Mouse (Mus musculus) myocyte (in vitro differentiated cells): Measurements from ENCODE around the gene Svs2. TPM values are rescaled to one million over a fixed set of nuclear protein-coding genes. Genes with fewer than 3 reads are reported as not detected.

Source experiments
- H3K27me3 ChIP-seq: one replicate; pipeline ENCODE4 v1.6.1; 2011; ENCODE audit not compliant: control insufficient read depth, insufficient read depth, insufficient read length
- H3K36me3 ChIP-seq: one replicate; pipeline ENCODE4 v1.6.1; 2011; ENCODE audit not compliant: control insufficient read depth, insufficient read depth
- H3K4me2 ChIP-seq: one replicate; pipeline ENCODE4 v1.6.1; 2011; ENCODE audit warnings: low read depth, control low read depth
- H3K4me3 ChIP-seq: one replicate; pipeline ENCODE4 v1.5.1; 2011; ENCODE audit warnings: mild to moderate bottlenecking, control low read depth, moderate library complexity
- H3K79me2 ChIP-seq: one replicate; pipeline ENCODE4 v1.6.1; 2011; ENCODE audit not compliant: control insufficient read depth, insufficient read depth
- H3ac ChIP-seq: one replicate; pipeline ENCODE4 v1.6.1; 2011; ENCODE audit not compliant: control insufficient read depth, insufficient read length
- CEBPB ChIP-seq: IDR thresholded peaks from 2 replicates; pipeline ENCODE4 v1.6.1; 2011; ENCODE audit warnings: mild to moderate bottlenecking, moderate library complexity; ENCODE audit not compliant: poor library complexity, insufficient read depth, severe bottlenecking
- E2F4 ChIP-seq: IDR thresholded peaks from one replicate; pipeline ENCODE4 v1.6.1; 2011; ENCODE audit warnings: mild to moderate bottlenecking, control low read depth, moderate library complexity; ENCODE audit not compliant: insufficient read depth
- MAX ChIP-seq: IDR thresholded peaks from one replicate; pipeline ENCODE4 v1.6.1; 2011; ENCODE audit warnings: low read depth, mild to moderate bottlenecking, control low read depth
- MYOD1 ChIP-seq, 3 experiments: IDR thresholded peaks; one replicate each; pipeline ENCODE4 v1.6.1; 2011; ENCODE audit warnings: control low read depth in 2 of 3, low read depth in 2 of 3, mild to moderate bottlenecking in 2 of 3, moderate library complexity in 1 of 3; ENCODE audit not compliant: insufficient read length in 2 of 3, control insufficient read depth in 1 of 3
- MYOG ChIP-seq, 3 experiments: IDR thresholded peaks; one replicate each; pipeline ENCODE4 v1.6.1; 2011; ENCODE audit warnings: control low read depth in 2 of 3, low read depth in 2 of 3, mild to moderate bottlenecking in 2 of 3; ENCODE audit not compliant: insufficient read length in 2 of 3, control insufficient read depth in 1 of 3, insufficient read depth in 1 of 3
- POLR2A ChIP-seq: IDR thresholded peaks from one replicate; pipeline ENCODE4 v1.6.1; 2011; ENCODE audit warnings: low read depth, mild to moderate bottlenecking, control low read depth, moderate library complexity; ENCODE audit not compliant: insufficient read length
- POLR2AphosphoS2 ChIP-seq: IDR thresholded peaks from one replicate; pipeline ENCODE4 v1.6.1; 2011; ENCODE audit warnings: low read depth, control low read depth; ENCODE audit not compliant: insufficient read length
- REST ChIP-seq: IDR thresholded peaks from one replicate; pipeline ENCODE4 v1.6.1; 2011; ENCODE audit warnings: mild to moderate bottlenecking, control low read depth, moderate library complexity; ENCODE audit not compliant: insufficient read depth, insufficient read length
- SRF ChIP-seq: IDR thresholded peaks from one replicate; pipeline ENCODE4 v1.6.1; 2011; ENCODE audit warnings: low read depth; ENCODE audit not compliant: control insufficient read depth, insufficient read length
- TCF12 ChIP-seq: IDR thresholded peaks from one replicate; pipeline ENCODE4 v1.6.1; 2011; ENCODE audit warnings: mild to moderate bottlenecking, control low read depth; ENCODE audit not compliant: poor library complexity, insufficient read depth, severe bottlenecking
- TCF3 ChIP-seq: IDR thresholded peaks from one replicate; pipeline ENCODE4 v1.6.1; 2011; ENCODE audit warnings: low read depth, control low read depth; ENCODE audit not compliant: insufficient read length
- USF1 ChIP-seq: IDR thresholded peaks from one replicate; pipeline ENCODE4 v1.6.1; 2011; ENCODE audit warnings: low read depth, mild to moderate bottlenecking, control low read depth, moderate library complexity
- polyA plus RNA-seq: library from polyadenylated mRNA; unstranded; fragments of >200 nt; fragmentation: generic; extraction: Trizol; gene quantifications from one replicate; pipeline ENCODE4 v1.2.1, GENCODE M21; 2012; ENCODE audit warnings: missing spikeins

The Svs2 gene
- polyA plus RNA-seq, 1 experiment: not detected

DNA sequence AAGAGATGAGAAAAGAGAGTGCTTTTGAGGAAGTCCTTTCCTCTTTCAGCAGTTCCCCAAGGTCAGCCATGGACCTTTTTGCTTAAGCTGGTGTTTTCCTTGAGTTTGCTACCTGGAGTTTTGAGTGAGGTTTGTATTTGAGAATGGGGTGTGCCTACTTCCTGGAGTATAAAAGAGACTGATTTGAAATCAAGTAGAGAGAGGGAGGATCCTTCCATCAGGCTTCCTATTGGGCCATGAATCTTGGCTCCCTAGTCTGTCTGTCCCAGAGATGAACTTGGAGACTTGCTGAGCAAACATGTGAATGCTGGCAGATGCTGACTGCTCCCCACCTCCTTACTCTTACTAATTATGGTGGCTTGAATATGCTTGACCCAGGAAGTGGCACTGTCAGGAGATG is 46.0 kb downstream of the Svs2 start:
- H3ac ChIP-seq: no peak overlapping the region
- H3K36me3 ChIP-seq: no peaks in the 10 kb centered on the region
- no peak for TF ChIP-seq MYOG (IDR thresholded peaks at IDR 0.05; ENCODE audit: control insufficient read depth in 1 of 3, insufficient read depth in 1 of 3, insufficient read length in 2 of 3, low read depth in 2 of 3)
- TF ChIP-seq MAX: no peak
- no peak for TF ChIP-seq REST
- no peak for TF ChIP-seq MYOD1 (IDR thresholded peaks at IDR 0.05; ENCODE audit: control insufficient read depth in 1 of 3, insufficient read length in 2 of 3, low read depth in 2 of 3)
- TF ChIP-seq POLR2A: no peak
- TF ChIP-seq SRF: no peak
- TF ChIP-seq CEBPB: no peak
- no peak for TF ChIP-seq TCF3
- TF ChIP-seq POLR2AphosphoS2: no peak
- no peak for TF ChIP-seq E2F4
- TF ChIP-seq USF1: no peak
- TF ChIP-seq TCF12: no peak
- H3K4me2 ChIP-seq: no peak overlapping the region
- H3K27me3 ChIP-seq: peaks cover 75% of the 10 kb centered on the region
- H3K4me3 ChIP-seq: no peak overlapping the region
- H3K79me2 ChIP-seq: no peaks in the 10 kb centered on the region

DNA sequence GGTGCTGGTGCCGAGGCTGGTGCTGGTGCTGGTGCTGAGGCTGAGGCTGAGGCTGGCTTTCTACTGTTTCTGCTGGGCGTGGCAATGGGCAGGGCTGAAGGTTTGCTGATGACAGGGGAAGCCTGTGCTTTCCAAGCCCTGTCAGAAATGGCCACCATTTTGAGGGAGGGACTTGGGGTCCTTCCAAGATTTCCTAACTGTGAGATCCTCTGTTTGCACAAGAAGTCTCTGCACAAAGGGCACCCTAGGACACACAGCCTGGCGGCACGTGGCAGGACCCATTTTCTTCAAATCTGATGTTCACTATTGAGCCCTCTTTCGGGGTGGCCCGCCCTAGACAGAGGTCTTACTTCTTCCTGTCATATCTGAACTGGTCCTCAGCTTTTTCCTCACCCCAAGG is 47.7 kb downstream of the Svs2 start, which contains the start of gene Wfdc12:
Gene Wfdc12 (minus strand): TSS at position 33 of the 400 bp plus-strand sequence.
- no peak for TF ChIP-seq TCF3
- TF ChIP-seq MYOD1 (IDR thresholded peaks at IDR 0.05; ENCODE audit: control insufficient read depth in 1 of 3, insufficient read length in 2 of 3, low read depth in 2 of 3): no peak
- TF ChIP-seq USF1: no peak
- no peak for TF ChIP-seq TCF12
- TF ChIP-seq MYOG (IDR thresholded peaks at IDR 0.05; ENCODE audit: control insufficient read depth in 1 of 3, insufficient read depth in 1 of 3, insufficient read length in 2 of 3, low read depth in 2 of 3): no peak
- TF ChIP-seq REST: no peak
- TF ChIP-seq SRF: no peak
- no peak for TF ChIP-seq E2F4
- no peak for TF ChIP-seq POLR2AphosphoS2
- no peak for TF ChIP-seq MAX
- no peak for TF ChIP-seq CEBPB
- TF ChIP-seq POLR2A: no peak
- H3K79me2 ChIP-seq: no peaks in the 10 kb centered on the region

DNA sequence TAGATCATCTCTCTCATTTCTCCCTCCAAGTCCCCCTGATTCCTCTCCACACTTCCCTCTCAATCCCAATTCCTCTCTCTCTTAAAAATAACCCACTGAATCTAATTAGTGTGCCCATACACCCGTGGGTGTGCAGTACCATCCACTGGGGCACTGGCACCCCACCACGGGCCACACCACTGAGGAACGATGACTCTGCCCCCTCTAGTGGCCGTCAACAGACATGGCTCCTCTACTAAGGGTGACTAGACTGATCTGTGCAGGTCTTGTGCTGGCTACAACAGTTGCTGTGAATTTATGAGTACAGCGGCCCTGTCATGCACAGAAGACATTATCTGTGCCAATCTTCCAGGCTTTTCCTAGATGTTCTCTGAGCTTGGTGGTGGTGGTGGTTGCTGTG is 49.5 kb downstream of the Svs2 start:
- H3ac ChIP-seq: no peak overlapping the region
- TF ChIP-seq REST: no peak
- no peak overlapping the region for H3K4me2 ChIP-seq
- H3K36me3 ChIP-seq: no peaks in the 10 kb centered on the region
- H3K4me3 ChIP-seq: no peak overlapping the region
- H3K27me3 ChIP-seq: peaks cover 47% of the 10 kb centered on the region
- H3K79me2 ChIP-seq: no peaks in the 10 kb centered on the region

More for the DNA sequence above, 47.7 kb downstream of the Svs2 start, which contains the start of gene Wfdc12:
- Histone ChIP-seq H3K27me3 (peaks cover 62% of the 10 kb centered on the region), H3K4me3 (no peak within 1 kb of the TSS), H3ac (no peak within 1 kb of the TSS), H3K36me3 (no peaks in the 10 kb centered on the region), H3K4me2 (no peak within 1 kb of the TSS)

Other genes starting within 250 kb of the Svs2 start
- gene Ywhab, start 243.5 kb downstream of the Svs2 start, polyA plus RNA-seq: 118 TPM
- 1.5 TPM for gene Pabpc1l, start 213.0 kb downstream of the Svs2 start, polyA plus RNA-seq
- gene Stk4, start 168.1 kb downstream of the Svs2 start, polyA plus RNA-seq: 9.8 TPM
- gene Tomm34, start 167.3 kb downstream of the Svs2 start, polyA plus RNA-seq: 24.1 TPM
- not detected for gene Kcns1, start 67.4 kb downstream of the Svs2 start, polyA plus RNA-seq
- gene Wfdc5, start 55.7 kb downstream of the Svs2 start, polyA plus RNA-seq: not detected
- not detected for gene Wfdc12, start 47.9 kb downstream of the Svs2 start, polyA plus RNA-seq
- not detected for gene Wfdc15a, start 38.3 kb downstream of the Svs2 start, polyA plus RNA-seq
- not detected for gene Wfdc15b, start 16.8 kb downstream of the Svs2 start, polyA plus RNA-seq
- gene Svs3b, start 18.2 kb upstream of the Svs2 start, polyA plus RNA-seq: not detected
- gene Svs4, start 40.0 kb upstream of the Svs2 start, polyA plus RNA-seq: not detected
- not detected for gene Svs3a, start 50.8 kb upstream of the Svs2 start, polyA plus RNA-seq
- not detected for gene Svs6, start 78.3 kb upstream of the Svs2 start, polyA plus RNA-seq
- not detected for gene Svs5, start 94.3 kb upstream of the Svs2 start, polyA plus RNA-seq
- 9.4 TPM for gene Slpi, start 150.6 kb upstream of the Svs2 start, polyA plus RNA-seq
- gene Rbpjl, start 164.7 kb upstream of the Svs2 start, polyA plus RNA-seq: 0.06 TPM
- 0.01 TPM for gene Matn4, start 166.7 kb upstream of the Svs2 start, polyA plus RNA-seq
- gene Sdc4, start 205.4 kb upstream of the Svs2 start, polyA plus RNA-seq: 52.4 TPM
- gene Sys1, start 218.5 kb upstream of the Svs2 start, polyA plus RNA-seq: 47.6 TPM
- gene Gm20458, start 222.5 kb upstream of the Svs2 start, polyA plus RNA-seq: 31.6 TPM
- not detected for gene Trp53tg5, start 235.3 kb upstream of the Svs2 start, polyA plus RNA-seq
- gene Dbndd2, start 247.6 kb upstream of the Svs2 start, polyA plus RNA-seq: 16.4 TPM